Mouse (Mus musculus): ENCODE data around the gene Bcl2l14. TPM values are rescaled to one million over a fixed set of nuclear protein-coding genes. Genes with fewer than 3 reads are reported as not detected.

The Bcl2l14 gene
- polyA plus RNA-seq, 1 experiment from 2014 or later: 0.08 TPM

GRCm38 (mm10) chr6:134458376-134458775 lies 62.3 kb downstream of the Bcl2l14 start:
- no peak overlapping the region for H3K27ac ChIP-seq
- no peak overlapping the region for H3K4me2 ChIP-seq
- H3K36me3 ChIP-seq: peaks cover 84% of the 10 kb centered on the region
- no peaks in the 10 kb centered on the region for H3K27me3 ChIP-seq
- no peak overlapping the region for H3K9ac ChIP-seq
- H3K4me1 ChIP-seq (replicated peaks): no peaks in the 10 kb centered on the region
- 93% methylated on average over 1 of the region's 1 CpGs for WGBS
- no peak for ATAC-seq (ENCODE audit: low FRiP score)
- H3K9me3 ChIP-seq: no peaks in the 10 kb centered on the region
- H3K4me3 ChIP-seq: no peak overlapping the region

GRCm38 (mm10) chr6:134461175-134461574 lies 65.1 kb downstream of the Bcl2l14 start:
- H3K9me3 ChIP-seq: no peaks in the 10 kb centered on the region
- no peak overlapping the region for H3K4me2 ChIP-seq
- H3K27me3 ChIP-seq: no peaks in the 10 kb centered on the region
- no peak overlapping the region for H3K27ac ChIP-seq
- H3K4me1 ChIP-seq (replicated peaks): no peaks in the 10 kb centered on the region
- H3K36me3 ChIP-seq: peaks cover 74% of the 10 kb centered on the region
- no peak overlapping the region for H3K4me3 ChIP-seq
- no peak for ATAC-seq (ENCODE audit: low FRiP score)
- WGBS: 94% methylated on average over 6 of the region's 6 CpGs
- H3K9ac ChIP-seq: no peak overlapping the region

GRCm38 (mm10) chr6:134466671-134467229 lies 70.6 kb downstream of the Bcl2l14 start:
- 83% methylated on average over 10 of the region's 10 CpGs for WGBS
- H3K4me2 ChIP-seq: no peak overlapping the region
- H3K9ac ChIP-seq: no peak overlapping the region
- H3K27me3 ChIP-seq: no peaks in the 10 kb centered on the region
- H3K4me3 ChIP-seq: no peak overlapping the region
- no peak for ATAC-seq (ENCODE audit: low FRiP score)
- 0 out of 2 replicates have a peak, but pooled peaks cover 3% of the 10 kb centered on the region for H3K4me1 ChIP-seq (replicated peaks)
- no peaks in the 10 kb centered on the region for H3K9me3 ChIP-seq
- peaks cover 47% of the 10 kb centered on the region for H3K36me3 ChIP-seq
- no peak overlapping the region for H3K27ac ChIP-seq

GRCm38 (mm10) chr6:134469297-134469696 lies 73.2 kb downstream of the Bcl2l14 start:
- Histone ChIP-seq H3K4me1 (replicated peaks) (0 out of 2 replicates have a peak, but pooled peaks cover 3% of the 10 kb centered on the region), H3K9ac (no peak overlapping the region), H3K36me3 (peaks cover 40% of the 10 kb centered on the region), H3K27ac (no peak overlapping the region), H3K9me3 (no peaks in the 10 kb centered on the region), H3K4me2 (no peak overlapping the region), H3K27me3 (no peaks in the 10 kb centered on the region), H3K4me3 (no peak overlapping the region)
- no peak for ATAC-seq (ENCODE audit: low FRiP score)
- 98% methylated on average over 2 of the region's 2 CpGs for WGBS

- Histone ChIP-seq H3K36me3 (peaks cover 30% of the 10 kb centered on the region), H3K27me3 (no peaks in the 10 kb centered on the region), H3K9me3 (no peaks in the 10 kb centered on the region), H3K4me3 (no peak overlapping the region), H3K27ac (no peak overlapping the region), H3K9ac (no peak overlapping the region), H3K4me1 (replicated peaks) (0 out of 2 replicates have a peak, but pooled peaks cover 3% of the 10 kb centered on the region), H3K4me2 (no peak overlapping the region)
- no peak for ATAC-seq (ENCODE audit: low FRiP score)
- 83% methylated on average over 14 of the region's 14 CpGs for WGBS
Measured at GRCm38 (mm10) chr6:134470857-134471256, 74.7 kb downstream of the Bcl2l14 start.

GRCm38 (mm10) chr6:134473143-134473561 lies 77.0 kb downstream of the Bcl2l14 start:
- Histone ChIP-seq H3K4me3 (no peak overlapping the region), H3K4me2 (no peak overlapping the region)
- 90% methylated on average over 7 of the region's 7 CpGs for WGBS

GRCm38 (mm10) chr6:134479481-134479880 lies 83.4 kb downstream of the Bcl2l14 start:
- Histone ChIP-seq H3K36me3 (peaks cover 34% of the 10 kb centered on the region), H3K27ac (no peak overlapping the region), H3K9ac (no peak overlapping the region), H3K4me3 (no peak overlapping the region), H3K27me3 (no peaks in the 10 kb centered on the region), H3K4me2 (no peak overlapping the region), H3K9me3 (no peaks in the 10 kb centered on the region), H3K4me1 (replicated peaks) (no peaks in the 10 kb centered on the region)
- no peak for ATAC-seq (ENCODE audit: low FRiP score)
- WGBS: 96% methylated on average over 10 of the region's 10 CpGs

More at GRCm38 (mm10) chr6:134473143-134473561, 77.0 kb downstream of the Bcl2l14 start:
- H3K9ac ChIP-seq: no peak overlapping the region
- no peaks in the 10 kb centered on the region for H3K9me3 ChIP-seq
- 0 out of 2 replicates have a peak, but pooled peaks cover 3% of the 10 kb centered on the region for H3K4me1 ChIP-seq (replicated peaks)
- H3K27ac ChIP-seq: no peak overlapping the region
- H3K27me3 ChIP-seq: no peaks in the 10 kb centered on the region
- peaks cover 22% of the 10 kb centered on the region for H3K36me3 ChIP-seq
- 0 out of 2 replicates have a peak, but pooled peaks have one; percentile 17 for ATAC-seq (ENCODE audit: low FRiP score)

- Histone ChIP-seq H3K9ac (no peak overlapping the region), H3K36me3 (peaks cover 33% of the 10 kb centered on the region), H3K4me2 (no peak overlapping the region), H3K9me3 (no peaks in the 10 kb centered on the region), H3K27me3 (no peaks in the 10 kb centered on the region), H3K27ac (no peak overlapping the region), H3K4me3 (no peak overlapping the region), H3K4me1 (replicated peaks) (no peaks in the 10 kb centered on the region)
- WGBS: 95% methylated on average over 9 of the region's 9 CpGs
- no peak for ATAC-seq (ENCODE audit: low FRiP score)
Measured at GRCm38 (mm10) chr6:134486318-134486717, 90.2 kb downstream of the Bcl2l14 start.

Other genes with a start within 250 kb of the Bcl2l14 start
- 20.6 and 22.3 TPM in 2 replicates for gene Lrp6, start 170.6 kb downstream of the Bcl2l14 start, polyA plus RNA-seq (2015; fragmentation: Nextera tagmentation; extraction: Ambion mirVana)
- gene Mansc1, start 236.2 kb downstream of the Bcl2l14 start, polyA plus RNA-seq (2015; fragmentation: Nextera tagmentation; extraction: Ambion mirVana): 0.95 and 1.4 TPM in 2 replicates
- 48.2 and 48.7 TPM in 2 replicates for gene Borcs5, start 243.2 kb downstream of the Bcl2l14 start, polyA plus RNA-seq (2015; fragmentation: Nextera tagmentation; extraction: Ambion mirVana)

Measured in hindbrain, embryonic 13.5 days (tissue).